Mouse (Mus musculus) MEL (cell line): ENCODE results near the gene Cenpu.

Experiments used
- CTCF ChIP-seq, 3 experiments: IDR thresholded peaks in 2 of 3; conservative IDR thresholded peaks in 1 of 3; 2 replicates each; pipeline ENCODE4 v1.5.1; 2011 to 2012; ENCODE audit warnings: low read length in 3 of 3, low read depth in 2 of 3, mild to moderate bottlenecking in 2 of 3, improper control_type of control experiment in 1 of 3, inconsistent platforms in 1 of 3, mixed read lengths in 1 of 3, moderate library complexity in 1 of 3; ENCODE audit not compliant: control insufficient read depth in 1 of 3, insufficient read depth in 1 of 3, poor library complexity in 1 of 3, severe bottlenecking in 1 of 3
- GATA1 ChIP-seq: IDR thresholded peaks from 2 replicates; pipeline ENCODE4 v1.6.1; 2011; ENCODE audit warnings: low read depth, low read length, improper control_type of control experiment
- MAZ ChIP-seq: IDR thresholded peaks from 2 replicates; pipeline ENCODE4 v1.6.1; 2012; ENCODE audit warnings: low read depth, mild to moderate bottlenecking, inconsistent platforms, low read length, improper control_type of control experiment
- MXI1 ChIP-seq: IDR thresholded peaks from 2 replicates; pipeline ENCODE4 v1.6.1; 2011; ENCODE audit warnings: mild to moderate bottlenecking, low read depth, low read length, improper control_type of control experiment
- NELFE ChIP-seq: IDR thresholded peaks from 2 replicates; pipeline ENCODE4 v1.6.1; 2011; ENCODE audit warnings: low read depth, low read length, improper control_type of control experiment
- POLR2A ChIP-seq, 2 experiments: IDR thresholded peaks; 2 replicates each; pipeline ENCODE4 v1.6.1; 2011 to 2012; ENCODE audit warnings: low read length in 2 of 2, mild to moderate bottlenecking in 2 of 2, control low read depth in 1 of 2, improper control_type of control experiment in 1 of 2, low read depth in 1 of 2, moderate library complexity in 1 of 2; ENCODE audit not compliant: control insufficient read depth in 1 of 2, insufficient read depth in 1 of 2, poor library complexity in 1 of 2
- SIN3A ChIP-seq: IDR thresholded peaks from 2 replicates; pipeline ENCODE4 v1.6.1; 2012; ENCODE audit warnings: low read length, improper control_type of control experiment, inconsistent platforms
- SMC3 ChIP-seq: IDR thresholded peaks from 2 replicates; pipeline ENCODE4 v1.6.1; 2011; ENCODE audit warnings: low read depth, low read length, improper control_type of control experiment
- TAL1 ChIP-seq: IDR thresholded peaks from 2 replicates; pipeline ENCODE4 v1.6.1; 2012; ENCODE audit warnings: mild to moderate bottlenecking, inconsistent platforms, low read length, moderate library complexity, mixed read lengths
- TBP ChIP-seq: IDR thresholded peaks from 2 replicates; pipeline ENCODE4 v1.8.0; 2011; ENCODE audit warnings: low read depth, low read length, improper control_type of control experiment
- USF1 ChIP-seq: IDR thresholded peaks from 2 replicates; pipeline ENCODE4 v1.6.1; 2014; ENCODE audit warnings: low read depth, mild to moderate bottlenecking, inconsistent platforms, low read length, improper control_type of control experiment, moderate library complexity

DNA sequence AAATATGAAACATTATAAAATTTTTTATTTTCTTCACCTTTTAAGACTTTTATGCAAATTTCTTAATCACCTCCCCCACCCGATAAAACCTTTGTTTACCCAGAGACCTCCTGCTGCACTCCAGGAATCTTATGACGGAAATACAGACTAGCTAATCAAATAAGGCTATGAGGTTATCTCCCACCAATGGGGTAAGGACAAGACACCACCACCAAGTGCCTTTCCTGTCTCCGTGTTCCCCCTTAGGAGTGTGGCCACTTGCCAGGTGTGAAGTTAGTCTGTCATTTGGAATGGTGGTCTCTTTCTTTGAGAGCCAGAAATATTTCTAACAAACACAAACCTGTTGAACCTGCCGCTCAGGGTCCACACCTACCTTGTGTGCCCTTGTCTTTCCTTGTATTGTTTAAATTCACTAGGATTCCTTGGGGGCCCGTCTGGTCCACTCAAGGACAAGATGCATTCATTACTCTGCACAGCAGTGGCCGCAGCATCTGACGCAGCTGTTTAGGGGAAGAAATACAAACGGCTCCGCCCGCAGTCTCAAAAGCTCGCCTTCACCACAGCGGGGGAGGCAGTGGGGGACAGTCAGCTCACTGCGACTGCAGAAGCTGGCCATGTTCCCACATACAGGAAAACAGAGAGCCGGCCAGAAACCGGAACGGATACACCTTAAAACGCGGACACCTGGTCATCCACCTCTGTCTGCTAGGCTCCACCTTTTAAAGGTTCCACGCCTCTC lies 49.3 kb upstream of the Cenpu start:
- no peak for TF ChIP-seq CTCF (IDR thresholded peaks at IDR 0.05 in 2 of 3, conservative IDR thresholded peaks at IDR 0.05 in 1 of 3; ENCODE audit: control insufficient read depth in 1 of 3, insufficient read depth in 1 of 3, low read depth in 2 of 3, low read length in 3 of 3, poor library complexity in 1 of 3, severe bottlenecking in 1 of 3)
- no peak for TF ChIP-seq TAL1
- TF ChIP-seq MAZ = no peak
- TF ChIP-seq GATA1 = no peak
- no peak for TF ChIP-seq USF1
- no peak for TF ChIP-seq NELFE
- no peak for TF ChIP-seq POLR2A (IDR thresholded peaks at IDR 0.05; ENCODE audit: control insufficient read depth in 1 of 2, insufficient read depth in 1 of 2, low read depth in 1 of 2, low read length in 2 of 2, poor library complexity in 1 of 2)
- no peak for TF ChIP-seq SMC3
- no peak for TF ChIP-seq TBP
- no peak for TF ChIP-seq SIN3A
- no peak for TF ChIP-seq MXI1
